10 mouse cellular contexts compared by ENCODE assay signal in genomic region chr11:102334973-102335700, GRCm38 (mm10). TPM values are rescaled to one million over a fixed set of nuclear protein-coding genes. Genes with fewer than 3 reads are reported as not detected.
A peak's percentile ranks its signal among the peaks of the same experiment; 100 is the strongest.
DNase-seq lines count a peak whose midpoint lies in the region; ATAC-seq lines count a peak whose summit lies in the region.
"Had no signal": no experiment of that assay in that cellular context is flagged by ENCODE, and none has a peak within 500 bp of the region (broad histone marks: within the 10 kb centered on the region; RNA-seq: fewer than 3 reads in every experiment).

No protein-coding gene starts in this region.

- H3K4me2 ChIP-seq in hindbrain, embryonic 13.5 days: no peak overlapping the region
- H3K4me2 ChIP-seq in hindbrain, embryonic 12.5 days (replicated peaks): no peak overlapping the region
- H3K4me2 ChIP-seq in limb, embryonic 15.5 days: no peak overlapping the region
- H3K4me2 ChIP-seq: forebrain, embryonic 12.5 days had no signal

- H3K27me3 ChIP-seq in hindbrain, embryonic 13.5 days: no peaks in the 10 kb centered on the region
- H3K27me3 ChIP-seq in hindbrain, embryonic 12.5 days: no peaks in the 10 kb centered on the region
- no peaks in the 10 kb centered on the region for H3K27me3 ChIP-seq in heart, embryonic 10.5 days (ENCODE audit: insufficient read depth, poor library complexity, severe bottlenecking)
- no peaks in the 10 kb centered on the region for H3K27me3 ChIP-seq in limb, embryonic 15.5 days
- H3K27me3 ChIP-seq in forebrain, embryonic 10.5 days (ENCODE audit: poor library complexity, severe bottlenecking): no peaks in the 10 kb centered on the region

- H3K4me3 ChIP-seq in hindbrain, embryonic 13.5 days: no peak overlapping the region
- no peak overlapping the region for H3K4me3 ChIP-seq in hindbrain, embryonic 12.5 days
- 0 out of 2 replicates have a peak overlapping the region, but pooled peaks have one; percentile 3 for H3K4me3 ChIP-seq in heart, embryonic 10.5 days
- no peak overlapping the region for H3K4me3 ChIP-seq in limb, embryonic 15.5 days
- H3K4me3 ChIP-seq in forebrain, embryonic 10.5 days: no peak overlapping the region
- H3K4me3 ChIP-seq: forebrain, embryonic 12.5 days had no signal

- peaks cover 7% of the 10 kb centered on the region for H3K4me1 ChIP-seq in hindbrain, embryonic 13.5 days (replicated peaks)
- no peaks in the 10 kb centered on the region for H3K4me1 ChIP-seq in hindbrain, embryonic 12.5 days
- H3K4me1 ChIP-seq in heart, embryonic 10.5 days: peaks cover 9% of the 10 kb centered on the region
- peaks cover 7% of the 10 kb centered on the region; the same call in 1 of the 2 replicates for H3K4me1 ChIP-seq in limb, embryonic 15.5 days
- H3K4me1 ChIP-seq in forebrain, embryonic 10.5 days: peaks cover 8% of the 10 kb centered on the region

- DNase-seq in R1 (ENCODE audit: low read depth, low spot score) (peak; percentile 34), MN1 (ENCODE audit: low spot score) (no peak)
- DNase-seq in heart, embryonic 10.5 days (ENCODE audit: low spot score): no peak
- no peak for DNase-seq in left cerebral cortex, adult 11 months (ENCODE audit: low spot score)
- DNase-seq in forebrain, embryonic 10.5 days (ENCODE audit: extremely low spot score, low spot score): no peak
- DNase-seq: cerebellum, adult 8-10 months had no signal

- peak overlapping the region; percentile 35; the same call in 1 of the 2 replicates for H3K27ac ChIP-seq in hindbrain, embryonic 13.5 days
- no peak overlapping the region for H3K27ac ChIP-seq in hindbrain, embryonic 12.5 days
- H3K27ac ChIP-seq in heart, embryonic 10.5 days: no peak overlapping the region
- H3K27ac ChIP-seq in limb, embryonic 15.5 days: 0 out of 2 replicates have a peak overlapping the region, but pooled peaks have one; percentile 38
- no peak overlapping the region for H3K27ac ChIP-seq in forebrain, embryonic 10.5 days
- H3K27ac ChIP-seq: forebrain, embryonic 12.5 days had no signal

- ATAC-seq in hindbrain, embryonic 13.5 days (ENCODE audit: low FRiP score): no peak
- ATAC-seq in hindbrain, embryonic 12.5 days (ENCODE audit: low FRiP score): no peak
- ATAC-seq in limb, embryonic 15.5 days (ENCODE audit: insufficient number of reproducible peaks, low FRiP score, low TSS enrichment, low read depth): no peak

- no peaks in the 10 kb centered on the region for H3K36me3 ChIP-seq in hindbrain, embryonic 13.5 days
- no peaks in the 10 kb centered on the region for H3K36me3 ChIP-seq in hindbrain, embryonic 12.5 days
- no peaks in the 10 kb centered on the region for H3K36me3 ChIP-seq in heart, embryonic 10.5 days
- H3K36me3 ChIP-seq in limb, embryonic 15.5 days: no peaks in the 10 kb centered on the region
- H3K36me3 ChIP-seq in forebrain, embryonic 10.5 days (replicated peaks): no peaks in the 10 kb centered on the region
- H3K36me3 ChIP-seq: forebrain, embryonic 12.5 days had no signal

- 32% methylated on average over 9 of the region's 9 CpGs for WGBS in hindbrain, embryonic 13.5 days
- 42% methylated on average over 9 of the region's 9 CpGs for WGBS in hindbrain, embryonic 12.5 days
- 34% methylated on average over 9 of the region's 9 CpGs for WGBS in heart, embryonic 10.5 days
- 32% methylated on average over 9 of the region's 9 CpGs for WGBS in limb, embryonic 15.5 days
- 46% methylated on average over 9 of the region's 9 CpGs for WGBS in forebrain, embryonic 10.5 days

- no peaks in the 10 kb centered on the region for H3K9me3 ChIP-seq in hindbrain, embryonic 13.5 days
- H3K9me3 ChIP-seq in hindbrain, embryonic 12.5 days (replicated peaks): no peaks in the 10 kb centered on the region
- H3K9me3 ChIP-seq in heart, embryonic 10.5 days: no peaks in the 10 kb centered on the region
- H3K9me3 ChIP-seq in limb, embryonic 15.5 days: no peaks in the 10 kb centered on the region
- no peaks in the 10 kb centered on the region for H3K9me3 ChIP-seq in forebrain, embryonic 10.5 days
- H3K9me3 ChIP-seq: forebrain, embryonic 12.5 days had no signal

- peak overlapping the region; percentile 35; the same call in 1 of the 2 replicates for H3K9ac ChIP-seq in hindbrain, embryonic 13.5 days
- H3K9ac ChIP-seq in hindbrain, embryonic 12.5 days: no peak overlapping the region
- H3K9ac ChIP-seq in limb, embryonic 15.5 days: no peak overlapping the region
- H3K9ac ChIP-seq: forebrain, embryonic 12.5 days had no signal

RNA-seq across cellular contexts. Expression of gene Ubtf, which starts 15.6 kb away (rescaled TPM):
- polyA plus RNA-seq in hindbrain, embryonic 13.5 days (2015; fragmentation: Nextera tagmentation; extraction: Ambion mirVana): 77.1 and 82.7 TPM in 2 replicates
- polyA plus RNA-seq in hindbrain, embryonic 12.5 days (2016; fragmentation: Nextera tagmentation; extraction: Ambion mirVana): 101 and 111 TPM in 2 replicates
- 60.4 and 75.4 TPM in 2 replicates for polyA plus RNA-seq in heart, embryonic 10.5 days (2016; fragmentation: Nextera tagmentation; extraction: Ambion mirVana)
- polyA plus RNA-seq in limb, embryonic 15.5 days (2015; fragmentation: Nextera tagmentation; extraction: Ambion mirVana): 76.0 and 85.7 TPM in 2 replicates
- 95.5 and 98.7 TPM in 2 replicates for polyA plus RNA-seq in forebrain, embryonic 10.5 days (2016; fragmentation: Nextera tagmentation; extraction: Ambion mirVana)

RNA-seq across cellular contexts. Expression of gene Slc4a1, which starts 30.9 kb away (rescaled TPM):
- 4.4 and 5.0 TPM in 2 replicates for polyA plus RNA-seq in hindbrain, embryonic 13.5 days (2015; fragmentation: Nextera tagmentation; extraction: Ambion mirVana)
- 30.8 and 33.5 TPM in 2 replicates for polyA plus RNA-seq in hindbrain, embryonic 12.5 days (2016; fragmentation: Nextera tagmentation; extraction: Ambion mirVana)
- 88.9 and 128 TPM in 2 replicates for polyA plus RNA-seq in heart, embryonic 10.5 days (2016; fragmentation: Nextera tagmentation; extraction: Ambion mirVana)
- polyA plus RNA-seq in limb, embryonic 15.5 days (2015; fragmentation: Nextera tagmentation; extraction: Ambion mirVana): 5.9 and 10.4 TPM in 2 replicates
- 37.4 and 52.1 TPM in 2 replicates for polyA plus RNA-seq in forebrain, embryonic 10.5 days (2016; fragmentation: Nextera tagmentation; extraction: Ambion mirVana)

RNA-seq across cellular contexts. Expression of gene Atxn7l3, which starts 38.7 kb away (rescaled TPM):
- polyA plus RNA-seq in hindbrain, embryonic 13.5 days (2015; fragmentation: Nextera tagmentation; extraction: Ambion mirVana): 29.2 and 29.9 TPM in 2 replicates
- polyA plus RNA-seq in hindbrain, embryonic 12.5 days (2016; fragmentation: Nextera tagmentation; extraction: Ambion mirVana): 28.5 and 29.7 TPM in 2 replicates
- polyA plus RNA-seq in heart, embryonic 10.5 days (2016; fragmentation: Nextera tagmentation; extraction: Ambion mirVana): 9.1 and 14.3 TPM in 2 replicates
- 15.0 and 18.0 TPM in 2 replicates for polyA plus RNA-seq in limb, embryonic 15.5 days (2015; fragmentation: Nextera tagmentation; extraction: Ambion mirVana)
- 14.1 and 15.6 TPM in 2 replicates for polyA plus RNA-seq in forebrain, embryonic 10.5 days (2016; fragmentation: Nextera tagmentation; extraction: Ambion mirVana)

RNA-seq across cellular contexts. Expression of gene Tmub2, which starts 50.4 kb away (rescaled TPM):
- polyA plus RNA-seq in hindbrain, embryonic 13.5 days (2015; fragmentation: Nextera tagmentation; extraction: Ambion mirVana): 81.3 and 82.8 TPM in 2 replicates
- polyA plus RNA-seq in hindbrain, embryonic 12.5 days (2016; fragmentation: Nextera tagmentation; extraction: Ambion mirVana): 67.9 and 68.4 TPM in 2 replicates
- 40.1 and 41.8 TPM in 2 replicates for polyA plus RNA-seq in heart, embryonic 10.5 days (2016; fragmentation: Nextera tagmentation; extraction: Ambion mirVana)
- 53.4 and 53.9 TPM in 2 replicates for polyA plus RNA-seq in limb, embryonic 15.5 days (2015; fragmentation: Nextera tagmentation; extraction: Ambion mirVana)
- polyA plus RNA-seq in forebrain, embryonic 10.5 days (2016; fragmentation: Nextera tagmentation; extraction: Ambion mirVana): 44.9 and 46.0 TPM in 2 replicates

RNA-seq across cellular contexts. Expression of gene Rundc3a, which starts 58.1 kb away (rescaled TPM):
- polyA plus RNA-seq in hindbrain, embryonic 13.5 days (2015; fragmentation: Nextera tagmentation; extraction: Ambion mirVana): 135 and 144 TPM in 2 replicates
- 125 and 140 TPM in 2 replicates for polyA plus RNA-seq in hindbrain, embryonic 12.5 days (2016; fragmentation: Nextera tagmentation; extraction: Ambion mirVana)
- polyA plus RNA-seq in heart, embryonic 10.5 days (2016; fragmentation: Nextera tagmentation; extraction: Ambion mirVana): 0.74 and 1.8 TPM in 2 replicates
- 1.2 and 1.6 TPM in 2 replicates for polyA plus RNA-seq in limb, embryonic 15.5 days (2015; fragmentation: Nextera tagmentation; extraction: Ambion mirVana)
- 10.5 and 13.5 TPM in 2 replicates for polyA plus RNA-seq in forebrain, embryonic 10.5 days (2016; fragmentation: Nextera tagmentation; extraction: Ambion mirVana)

Comparison
In these comparisons a context has a peak if more than half of its experiments do, and no peak if none do; other contexts are left out.
1. H3K27ac ChIP-seq: peak in hindbrain, embryonic 13.5 days (single experiment) and limb, embryonic 15.5 days (single experiment); none in hindbrain, embryonic 12.5 days (single experiment), heart, embryonic 10.5 days (single experiment) and forebrain, embryonic 10.5 days (single experiment).